Mouse (Mus musculus) liver, embryonic 14.5 days (tissue): Measurements from ENCODE around the gene Thbs1. TPM values are rescaled to one million over a fixed set of nuclear protein-coding genes. Genes with fewer than 3 reads are reported as not detected.

ENCODE experiments used
- ATAC-seq: fragments of 200-750 bp; cut with Nextera tagmentation; 2 replicates; pipeline ENCODE4 v1.8.0; 2017; ENCODE audit warnings: moderate number of reproducible peaks, mild to moderate bottlenecking, moderate library complexity; ENCODE audit not compliant: insufficient read depth
- DNase-seq, 3 experiments: peaks; one replicate each; pipeline ENCODE4 v3.0.0-alpha.2; 2012 to 2013; ENCODE audit warnings: low read depth in 3 of 3, low spot score in 3 of 3
- H3K27ac ChIP-seq: fragments of 300-500 bp; sonication (generic); 2 replicates; pipeline ENCODE4 v1.5.1; 2014; ENCODE audit warnings: moderate library complexity, mild to moderate bottlenecking, control low read depth, inconsistent platforms
- H3K27me3 ChIP-seq: fragments of 300-500 bp; sonication (generic); 2 replicates; pipeline ENCODE4 v1.6.1; 2014; ENCODE audit warnings: mild to moderate bottlenecking, low read length, moderate library complexity; ENCODE audit not compliant: control insufficient read depth, insufficient read depth
- H3K36me3 ChIP-seq: fragments of 300-500 bp; sonication (generic); replicated peaks from 2 replicates; pipeline ENCODE4 v1.6.1; 2014; ENCODE audit warnings: low read depth; ENCODE audit not compliant: control insufficient read depth, insufficient read depth
- H3K4me1 ChIP-seq, 2 experiments: fragments of 200-500 bp in 1 of 2; fragments of 300-500 bp in 1 of 2; sonication (generic) in 1 of 2; replicated peaks; 2 replicates each; pipeline ENCODE4 v1.6.1; 2012 to 2014; ENCODE audit warnings: antibody characterized with exemption in 1 of 2, inconsistent platforms in 1 of 2, low read length in 1 of 2; ENCODE audit not compliant: control insufficient read depth in 2 of 2, insufficient read depth in 2 of 2
- H3K4me2 ChIP-seq: fragments of 300-500 bp; sonication (generic); 2 replicates; pipeline ENCODE4 v1.6.1; 2014; ENCODE audit warnings: low read depth, mild to moderate bottlenecking, control low read depth, moderate library complexity
- H3K4me3 ChIP-seq, 2 experiments: fragments of 200-500 bp in 1 of 2; fragments of 300-500 bp in 1 of 2; sonication (generic) in 1 of 2; 2 replicates each; pipeline ENCODE4 v1.5.1; 2012 to 2014; ENCODE audit warnings: low read depth in 2 of 2, low read length in 2 of 2, mild to moderate bottlenecking in 2 of 2, control low read depth in 1 of 2, inconsistent platforms in 1 of 2, moderate library complexity in 1 of 2; ENCODE audit not compliant: insufficient read depth in 1 of 2
- H3K9ac ChIP-seq: fragments of 300-500 bp; sonication (generic); replicated peaks from 2 replicates; pipeline ENCODE4 v1.6.1; 2014; ENCODE audit warnings: mild to moderate bottlenecking, control low read depth, moderate library complexity
- H3K9me3 ChIP-seq: fragments of 300-500 bp; sonication (generic); 2 replicates; pipeline ENCODE4 v1.6.1; 2016; ENCODE audit warnings: low read length, mixed read lengths; ENCODE audit not compliant: control insufficient read depth
- CTCF ChIP-seq: IDR thresholded peaks from 2 replicates; pipeline ENCODE4 v1.5.1; 2016; ENCODE audit warnings: antibody characterized with exemption, low read depth, control low read depth
- EP300 ChIP-seq: IDR thresholded peaks from 2 replicates; pipeline ENCODE4 v1.6.1; 2016; ENCODE audit warnings: antibody characterized with exemption, low read depth
- WGBS: fragments of 180-500 bp; shearing (Covaris S2); extraction: QIAGEN DNeasy Blood & Tissue Kit; methylation state at CpG from one replicate; pipeline ENCODE4 v1.1.7; 2014; ENCODE audit not compliant: insufficient replicate concordance; 5-methylcytosine and 5-hydroxymethylcytosine counted together
- polyA plus RNA-seq, 2 experiments: library from polyadenylated mRNA; depleted of rRNA in 1 of 2; stranded (reverse) in 1 of 2; unstranded in 1 of 2; fragments of >200 nt; fragmentation: Nextera tagmentation in 1 of 2; extraction: Ambion mirVana in 1 of 2; gene quantifications; 2 replicates each; pipeline versions ENCODE4 v1.2.1 to v1.2.3; 2012 to 2014

Gene Thbs1
- polyA plus RNA-seq, 2 experiments = 12.7 to 24.2 TPM

- Histone ChIP-seq H3K4me2 (no peak overlapping the region), H3K36me3 (no peaks in the 10 kb centered on the region), H3K4me3 (peak overlapping the region in 1 of 2 experiments; percentile 38; a peak in 3 of 4 replicates), H3K9ac (no peak overlapping the region), H3K27me3 (no peaks in the 10 kb centered on the region), H3K27ac (no peak overlapping the region), H3K4me1 (no peaks in the 10 kb centered on the region), H3K9me3 (no peaks in the 10 kb centered on the region)
- TF ChIP-seq EP300 = no peak
- TF ChIP-seq CTCF = no peak
- no peak for DNase-seq
- 49% methylated on average over 21 of the region's 21 CpGs for WGBS
- no peak for ATAC-seq
Measured at GRCm38 (mm10) chr2:118112846-118113479, 1.3 kb downstream of the Thbs1 start.

GRCm38 (mm10) chr2:118113808-118114524 lies 2.3 kb downstream of the Thbs1 start:
- Histone ChIP-seq H3K27ac (no peak overlapping the region), H3K9ac (no peak overlapping the region), H3K36me3 (no peaks in the 10 kb centered on the region), H3K4me3 (no peak overlapping the region; a peak in 1 of 4 replicates), H3K27me3 (no peaks in the 10 kb centered on the region), H3K4me2 (no peak overlapping the region), H3K4me1 (no peaks in the 10 kb centered on the region), H3K9me3 (no peaks in the 10 kb centered on the region)
- no peak for ATAC-seq
- DNase-seq = no peak
- WGBS = 42% methylated on average over 8 of the region's 8 CpGs
- TF ChIP-seq CTCF (0 out of 2 replicates have a peak, but pooled peaks have one; percentile 17), EP300 (no peak)

- H3K36me3 ChIP-seq = no peaks in the 10 kb centered on the region
- ATAC-seq (no peak), DNase-seq (no peak)
- H3K27me3 ChIP-seq = no peaks in the 10 kb centered on the region
- no peak overlapping the region for H3K9ac ChIP-seq
- no peak overlapping the region for H3K4me3 ChIP-seq
- no peaks in the 10 kb centered on the region for H3K9me3 ChIP-seq
- WGBS = 66% methylated on average over 10 of the region's 10 CpGs
- no peak for TF ChIP-seq EP300
- no peak for TF ChIP-seq CTCF
- no peaks in the 10 kb centered on the region for H3K4me1 ChIP-seq
- H3K4me2 ChIP-seq = no peak overlapping the region
- no peak overlapping the region for H3K27ac ChIP-seq
Measured at GRCm38 (mm10) chr2:118114671-118115070, 3.0 kb downstream of the Thbs1 start.

GRCm38 (mm10) chr2:118115647-118116046 lies 4.0 kb downstream of the Thbs1 start:
- TF ChIP-seq EP300 = no peak
- TF ChIP-seq CTCF = no peak
- Histone ChIP-seq H3K36me3 (no peaks in the 10 kb centered on the region), H3K9ac (no peak overlapping the region), H3K4me1 (no peaks in the 10 kb centered on the region), H3K9me3 (no peaks in the 10 kb centered on the region), H3K27ac (no peak overlapping the region), H3K27me3 (no peaks in the 10 kb centered on the region), H3K4me2 (no peak overlapping the region), H3K4me3 (no peak overlapping the region)
- WGBS = 58% methylated on average over 7 of the region's 7 CpGs
- DNase-seq (no peak), ATAC-seq (no peak)

GRCm38 (mm10) chr2:118116180-118116579 lies 4.5 kb downstream of the Thbs1 start:
- TF ChIP-seq EP300 (no peak), CTCF (no peak)
- H3K4me3 ChIP-seq = no peak overlapping the region
- no peaks in the 10 kb centered on the region for H3K4me1 ChIP-seq
- no peaks in the 10 kb centered on the region for H3K36me3 ChIP-seq
- no peak overlapping the region for H3K9ac ChIP-seq
- DNase-seq (no peak), ATAC-seq (no peak)
- no peaks in the 10 kb centered on the region for H3K9me3 ChIP-seq
- WGBS = 50% methylated on average over 2 of the region's 2 CpGs
- no peak overlapping the region for H3K27ac ChIP-seq
- no peak overlapping the region for H3K4me2 ChIP-seq
- H3K27me3 ChIP-seq = no peaks in the 10 kb centered on the region
